Mouse (Mus musculus) forebrain, postnatal 0 days (tissue): ENCODE measurements around the gene Lgr5. TPM values are rescaled to one million over a fixed set of nuclear protein-coding genes. Genes with fewer than 3 reads are reported as not detected.

Experiments
- ATAC-seq: fragments of 200-750 bp; cut with Nextera tagmentation; 2 replicates; pipeline ENCODE4 v1.8.0; 2017; ENCODE audit warnings: mild to moderate bottlenecking, moderate library complexity
- DNase-seq: peaks from one replicate; pipeline ENCODE4 v3.0.0-alpha.2; 2015
- H3K27ac ChIP-seq: fragments of 300-500 bp; sonication (generic); 2 replicates; pipeline ENCODE4 v1.5.1; 2014; ENCODE audit warnings: low read depth, mild to moderate bottlenecking, antibody characterized with exemption, low read length, moderate library complexity, mixed read lengths
- H3K27me3 ChIP-seq: fragments of 300-500 bp; sonication (generic); 2 replicates; pipeline ENCODE4 v1.6.1; 2014; ENCODE audit warnings: mild to moderate bottlenecking, low read length, mixed read lengths; ENCODE audit not compliant: insufficient read depth
- H3K36me3 ChIP-seq: fragments of 300-500 bp; sonication (generic); 2 replicates; pipeline ENCODE4 v1.6.1; 2014; ENCODE audit warnings: mild to moderate bottlenecking, moderate library complexity; ENCODE audit not compliant: insufficient read depth
- H3K4me1 ChIP-seq: fragments of 300-500 bp; sonication (generic); 2 replicates; pipeline ENCODE4 v1.6.1; 2014; ENCODE audit warnings: antibody characterized with exemption; ENCODE audit not compliant: insufficient read depth
- H3K4me2 ChIP-seq: fragments of 300-500 bp; sonication (generic); 2 replicates; pipeline ENCODE4 v1.6.1; 2014; ENCODE audit warnings: low read depth, mild to moderate bottlenecking, moderate library complexity
- H3K4me3 ChIP-seq: fragments of 300-500 bp; sonication (generic); 2 replicates; pipeline ENCODE4 v1.5.1; 2014; ENCODE audit warnings: low read depth, low read length, mixed read lengths
- H3K9ac ChIP-seq: fragments of 300-500 bp; sonication (generic); 2 replicates; pipeline ENCODE4 v1.6.1; 2014; ENCODE audit warnings: mild to moderate bottlenecking
- H3K9me3 ChIP-seq: fragments of 300-500 bp; sonication (generic); 2 replicates; pipeline ENCODE4 v1.6.1; 2016; ENCODE audit warnings: low read length
- CTCF ChIP-seq: sonication (generic); IDR thresholded peaks from 2 replicates; pipeline ENCODE4 v1.5.1; 2016; ENCODE audit warnings: antibody characterized with exemption, control low read depth, low read depth
- WGBS: fragments of 180-500 bp; shearing (Covaris S2); extraction: QIAGEN DNeasy Blood & Tissue Kit; methylation state at CpG from one replicate; pipeline ENCODE4 v1.1.7; 2014; 5-methylcytosine and 5-hydroxymethylcytosine counted together
- polyA plus RNA-seq: library from polyadenylated mRNA; unstranded; fragments of >200 nt; fragmentation: Nextera tagmentation; extraction: Ambion mirVana; gene quantifications from 2 replicates; pipeline ENCODE4 v1.2.1, GENCODE M21; 2015
- total RNA-seq: library from RNA; depleted of rRNA; stranded (reverse); fragments of >200 nt; gene quantifications from 2 replicates; pipeline ENCODE4 v1.2.3, GENCODE M21; 2014

The Lgr5 gene
- total and polyA plus RNA-seq, 2 experiments from 2014 or later: 1.1 to 1.3 TPM

GRCm38 (mm10) chr10:115469040-115469439 lies 118.5 kb downstream of the Lgr5 start:
- Histone ChIP-seq H3K4me2 (no peak overlapping the region), H3K9ac (no peak overlapping the region), H3K9me3 (0 out of 2 replicates have a peak, but pooled peaks cover under 1% of the 10 kb centered on the region), H3K36me3 (no peaks in the 10 kb centered on the region), H3K27me3 (peaks cover 59% of the 10 kb centered on the region), H3K4me1 (no peaks in the 10 kb centered on the region), H3K27ac (no peak overlapping the region), H3K4me3 (no peak overlapping the region)
- no peak for TF ChIP-seq CTCF
- peak; percentile 59 for DNase-seq
- peak; percentile 86 for ATAC-seq
- WGBS: 8% methylated on average over 7 of the region's 7 CpGs

DNA sequence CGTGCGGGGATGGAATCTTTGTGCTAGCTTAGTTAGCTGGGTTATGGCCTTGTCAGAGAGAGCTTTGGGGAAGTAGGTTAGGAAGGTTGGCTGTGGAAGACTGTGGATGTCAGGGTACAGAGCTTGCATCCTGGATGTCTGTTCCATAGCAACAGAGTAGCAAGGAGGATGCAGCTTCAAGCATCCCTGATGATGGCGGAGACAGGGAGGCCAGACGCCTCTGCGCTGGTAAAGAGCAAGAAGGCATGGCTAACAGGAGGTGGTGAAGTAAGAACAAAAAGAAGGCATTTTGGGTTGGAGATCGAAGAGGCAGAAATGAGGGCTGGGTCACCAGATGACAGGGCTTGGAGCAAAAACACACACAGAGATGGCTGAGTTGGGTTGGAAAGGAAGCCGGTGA lies 118.9 kb downstream of the Lgr5 start:
- Histone ChIP-seq H3K36me3 (no peaks in the 10 kb centered on the region), H3K4me2 (no peak overlapping the region), H3K4me1 (no peaks in the 10 kb centered on the region), H3K27ac (no peak overlapping the region), H3K9me3 (0 out of 2 replicates have a peak, but pooled peaks cover 3% of the 10 kb centered on the region), H3K4me3 (no peak overlapping the region), H3K27me3 (peaks cover 59% of the 10 kb centered on the region), H3K9ac (no peak overlapping the region)
- DNase-seq: no peak
- WGBS: 32% methylated on average over 7 of the region's 7 CpGs
- ATAC-seq: no peak
- no peak for TF ChIP-seq CTCF

DNA sequence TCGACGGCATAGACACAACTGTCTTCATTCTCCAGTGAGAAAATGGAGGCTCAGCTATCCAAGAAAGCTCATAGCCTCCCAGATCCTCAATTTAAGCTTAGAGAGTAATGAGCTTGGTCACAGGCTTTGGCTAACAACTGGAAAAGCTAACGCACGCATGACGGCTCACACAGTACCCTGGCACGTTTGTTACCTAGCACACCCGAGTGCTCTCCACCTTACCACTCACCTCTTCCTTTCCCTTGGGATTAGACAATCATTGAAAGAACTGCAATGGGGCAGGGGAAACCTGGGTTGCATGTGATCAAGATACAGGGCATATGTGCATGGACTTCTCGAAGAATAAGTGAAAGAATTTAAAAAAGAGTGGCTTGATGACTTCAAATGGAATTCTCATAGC lies 119.6 kb downstream of the Lgr5 start:
- no peaks in the 10 kb centered on the region for H3K36me3 ChIP-seq
- no peak overlapping the region for H3K4me2 ChIP-seq
- no peak for TF ChIP-seq CTCF
- ATAC-seq (no peak), DNase-seq (no peak)
- H3K4me1 ChIP-seq: no peaks in the 10 kb centered on the region
- H3K27ac ChIP-seq: no peak overlapping the region
- H3K4me3 ChIP-seq: no peak overlapping the region
- H3K27me3 ChIP-seq: peaks cover 54% of the 10 kb centered on the region
- WGBS: 84% methylated on average over 8 of the region's 8 CpGs
- H3K9ac ChIP-seq: no peak overlapping the region
- 0 out of 2 replicates have a peak, but pooled peaks cover 3% of the 10 kb centered on the region for H3K9me3 ChIP-seq

- Histone ChIP-seq H3K36me3 (no peaks in the 10 kb centered on the region), H3K27ac (no peak overlapping the region), H3K9me3 (0 out of 2 replicates have a peak, but pooled peaks cover 3% of the 10 kb centered on the region), H3K4me1 (no peaks in the 10 kb centered on the region), H3K4me2 (no peak overlapping the region), H3K4me3 (no peak overlapping the region), H3K9ac (no peak overlapping the region), H3K27me3 (peaks cover 43% of the 10 kb centered on the region)
- no peak for TF ChIP-seq CTCF
- DNase-seq (no peak), ATAC-seq (no peak)
- WGBS: 85% methylated on average over 6 of the region's 6 CpGs
These were observed 121.8 kb downstream of the Lgr5 start for GRCm38 (mm10) chr10:115465778-115466177.

- H3K36me3 ChIP-seq: no peaks in the 10 kb centered on the region
- no peak for TF ChIP-seq CTCF
- no peak for ATAC-seq
- no peak overlapping the region for H3K4me2 ChIP-seq
- no peak overlapping the region for H3K27ac ChIP-seq
- H3K4me1 ChIP-seq: no peaks in the 10 kb centered on the region
- peaks cover 43% of the 10 kb centered on the region for H3K27me3 ChIP-seq
- H3K4me3 ChIP-seq: no peak overlapping the region
- no peak overlapping the region for H3K9ac ChIP-seq
- no peak for DNase-seq
- 0 out of 2 replicates have a peak, but pooled peaks cover 3% of the 10 kb centered on the region for H3K9me3 ChIP-seq
- 83% methylated on average over 7 of the region's 7 CpGs for WGBS
These were observed 122.5 kb downstream of the Lgr5 start for GRCm38 (mm10) chr10:115465072-115465471.

GRCm38 (mm10) chr10:115462646-115463045 lies 124.9 kb downstream of the Lgr5 start:
- H3K27me3 ChIP-seq: peaks cover 35% of the 10 kb centered on the region
- WGBS: 76% methylated on average over 5 of the region's 5 CpGs
- no peak overlapping the region for H3K4me2 ChIP-seq
- DNase-seq: no peak
- no peak overlapping the region for H3K27ac ChIP-seq
- no peak for ATAC-seq
- 0 out of 2 replicates have a peak, but pooled peaks cover 3% of the 10 kb centered on the region for H3K9me3 ChIP-seq
- no peak overlapping the region for H3K4me3 ChIP-seq
- H3K4me1 ChIP-seq: no peaks in the 10 kb centered on the region
- no peaks in the 10 kb centered on the region for H3K36me3 ChIP-seq
- no peak for TF ChIP-seq CTCF
- no peak overlapping the region for H3K9ac ChIP-seq

DNA sequence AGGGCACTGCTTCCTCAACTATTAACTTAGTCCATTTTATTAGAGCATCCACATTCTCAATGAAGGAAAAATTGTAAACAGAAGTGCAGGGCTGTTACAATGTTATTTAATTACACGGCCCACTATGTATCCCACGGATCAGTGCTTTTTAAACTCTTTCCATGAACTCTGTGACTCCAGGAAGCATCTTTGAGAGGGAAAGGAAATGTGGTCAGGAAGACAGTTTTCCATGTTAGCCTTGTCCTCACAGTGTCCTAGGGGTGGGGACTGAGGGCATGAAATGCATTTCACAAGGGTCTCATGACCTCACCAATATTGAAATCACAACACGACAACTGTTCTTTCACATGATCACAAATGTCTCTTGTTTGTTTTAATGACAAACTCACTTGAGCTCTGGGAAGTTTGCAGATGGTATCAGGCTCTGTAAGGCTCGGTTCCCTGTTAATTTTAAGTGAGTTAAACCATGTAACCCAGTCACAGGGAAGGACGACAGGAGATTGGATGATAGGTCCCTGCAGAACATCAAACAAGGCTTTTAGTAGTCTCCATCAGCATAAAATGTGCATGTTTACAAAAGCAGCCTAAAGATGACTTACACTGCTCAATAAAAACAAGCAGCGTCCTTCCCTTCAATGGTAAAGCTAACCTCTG lies 130.1 kb downstream of the Lgr5 start:
- H3K36me3 ChIP-seq: no peaks in the 10 kb centered on the region
- ATAC-seq (no peak), DNase-seq (no peak)
- no peaks in the 10 kb centered on the region for H3K4me1 ChIP-seq
- no peak for TF ChIP-seq CTCF
- no peaks in the 10 kb centered on the region for H3K9me3 ChIP-seq
- WGBS: 83% methylated on average over 6 of the region's 6 CpGs
- H3K4me2 ChIP-seq: no peak overlapping the region
- H3K9ac ChIP-seq: no peak overlapping the region
- no peak overlapping the region for H3K4me3 ChIP-seq
- peaks cover 8% of the 10 kb centered on the region for H3K27me3 ChIP-seq
- no peak overlapping the region for H3K27ac ChIP-seq
